Mouse (Mus musculus): ENCODE results near the gene Il3. TPM values are rescaled to one million over a fixed set of nuclear protein-coding genes. Genes with fewer than 3 reads are reported as not detected.

The Il3 gene
- polyA plus RNA-seq, 1 experiment from 2014 or later: not detected

DNA sequence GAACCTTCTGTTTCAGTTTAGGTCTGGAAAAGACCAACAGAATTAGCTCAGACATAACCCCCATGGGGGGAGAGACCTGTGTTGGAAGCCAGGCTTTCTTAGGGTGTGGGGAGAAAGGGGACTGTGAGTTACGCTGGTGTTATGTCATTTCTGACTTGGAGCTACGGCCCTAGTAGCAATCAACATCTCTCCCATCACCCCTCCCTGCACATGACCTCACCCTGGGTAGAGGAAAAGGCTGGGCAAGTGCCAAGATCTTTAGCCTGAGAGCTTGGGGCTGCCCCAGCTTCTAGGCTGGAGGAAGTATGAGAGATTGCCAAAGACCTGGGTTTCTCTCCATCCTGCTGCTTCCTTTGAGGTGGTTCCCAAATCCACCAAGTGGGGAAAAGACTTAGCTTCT is 30.1 kb downstream of the Il3 start:
- 50% methylated on average over 2 of the region's 2 CpGs for WGBS
- Histone ChIP-seq H3K9me3 (no peaks in the 10 kb centered on the region), H3K9ac (no peak overlapping the region), H3K4me3 (replicated peaks) (no peak overlapping the region), H3K4me1 (replicated peaks) (no peaks in the 10 kb centered on the region; the same call in 1 of the 2 replicates), H3K4me2 (replicated peaks) (no peak overlapping the region), H3K36me3 (no peaks in the 10 kb centered on the region), H3K27me3 (replicated peaks) (no peaks in the 10 kb centered on the region), H3K27ac (no peak overlapping the region)
- ATAC-seq: no peak

DNA sequence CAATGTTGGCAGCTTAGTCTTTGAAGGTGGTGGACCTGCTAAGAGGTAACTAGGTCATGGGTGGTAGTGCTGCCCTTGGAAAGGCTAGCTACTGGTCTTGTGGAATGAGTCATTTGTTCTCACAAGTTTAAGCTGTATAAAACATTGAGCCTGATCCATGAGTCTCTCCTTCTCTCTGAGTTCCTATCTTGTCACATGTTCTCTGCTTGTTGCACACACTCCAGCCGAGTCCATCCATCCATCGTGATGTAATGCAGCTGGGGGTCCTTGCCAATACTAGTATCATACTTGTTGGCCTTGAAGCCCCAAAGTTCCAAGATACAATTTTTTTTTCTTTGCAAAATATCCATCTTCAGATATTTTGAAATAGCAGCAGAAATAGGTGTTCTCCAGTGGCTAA is 39.6 kb downstream of the Il3 start:
- Histone ChIP-seq H3K9ac (no peak overlapping the region), H3K4me1 (replicated peaks) (no peaks in the 10 kb centered on the region), H3K4me3 (replicated peaks) (no peak overlapping the region), H3K4me2 (replicated peaks) (no peak overlapping the region), H3K27me3 (replicated peaks) (no peaks in the 10 kb centered on the region), H3K27ac (no peak overlapping the region), H3K9me3 (no peaks in the 10 kb centered on the region), H3K36me3 (no peaks in the 10 kb centered on the region)
- WGBS: 94% methylated on average over 2 of the region's 2 CpGs
- no peak for ATAC-seq

DNA sequence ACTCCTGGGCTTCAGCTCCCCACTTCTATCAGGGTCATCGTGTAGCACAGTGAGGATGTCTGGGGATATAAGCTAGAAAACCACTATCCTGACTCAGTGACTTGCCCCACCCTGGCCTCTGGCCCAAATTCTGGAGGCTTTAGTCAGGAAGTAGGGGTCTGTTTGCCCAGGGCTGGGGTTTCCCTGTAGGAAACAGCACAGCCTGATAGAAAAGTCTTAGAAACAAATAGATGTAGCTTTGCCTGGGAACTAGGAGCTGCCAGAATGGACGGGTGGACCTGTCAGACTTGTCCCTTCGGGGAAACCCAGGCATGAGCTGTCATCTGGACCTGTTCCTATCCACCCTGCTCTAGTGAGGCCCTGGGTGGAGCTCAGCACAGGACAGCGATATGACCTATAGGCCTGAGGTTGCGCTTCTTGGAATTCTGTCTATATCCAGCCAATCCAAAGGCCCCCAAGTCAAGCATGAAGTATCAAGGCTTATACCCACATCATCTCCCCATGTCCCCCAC is 42.5 kb downstream of the Il3 start:
- WGBS: 85% methylated on average over 5 of the region's 5 CpGs
- H3K9ac ChIP-seq: no peak overlapping the region

DNA sequence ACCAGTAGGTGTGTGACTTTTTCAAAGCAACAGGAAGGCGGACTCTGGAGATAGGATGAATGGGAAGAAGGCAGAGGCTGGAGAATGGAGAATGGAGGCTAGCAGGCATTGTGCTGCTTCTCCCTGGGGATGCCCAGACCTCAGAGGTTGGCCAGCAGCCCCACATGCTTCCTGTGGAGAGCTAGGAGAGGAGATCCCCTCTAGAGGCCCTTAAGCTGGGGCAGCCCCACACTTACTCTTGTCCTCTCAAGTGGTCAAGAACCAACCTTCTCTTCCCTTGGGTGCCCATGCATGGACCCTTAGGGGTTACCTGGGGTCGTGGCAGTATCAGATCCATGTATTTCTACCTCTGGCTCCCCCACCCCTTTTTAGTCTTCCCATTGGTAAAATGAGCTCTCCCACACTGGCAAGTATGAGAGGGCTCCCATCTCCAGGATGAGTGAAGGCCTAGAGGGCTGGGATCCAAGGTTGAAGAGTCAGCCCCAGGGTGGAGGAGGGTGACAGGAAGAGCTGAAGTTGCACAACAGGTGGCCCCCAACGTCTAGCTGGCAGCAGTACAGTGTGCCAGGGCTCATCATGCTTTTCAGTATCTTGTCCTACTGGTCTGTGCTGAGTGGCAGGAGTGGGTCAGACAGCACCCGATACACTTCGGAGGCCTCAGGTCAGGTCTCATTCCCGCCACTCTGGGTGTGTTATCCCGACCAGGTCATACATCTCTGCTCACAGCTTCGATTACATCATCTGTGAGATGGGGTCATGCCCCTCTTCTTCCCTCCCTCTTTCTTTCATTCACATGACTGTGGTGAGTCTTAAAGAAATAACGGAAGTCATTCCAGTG is 43.2 kb downstream of the Il3 start:
- Histone ChIP-seq H3K4me1 (replicated peaks) (no peaks in the 10 kb centered on the region), H3K4me3 (replicated peaks) (no peak overlapping the region), H3K9me3 (no peaks in the 10 kb centered on the region), H3K36me3 (no peaks in the 10 kb centered on the region), H3K4me2 (replicated peaks) (no peak overlapping the region), H3K27ac (no peak overlapping the region), H3K9ac (no peak overlapping the region), H3K27me3 (replicated peaks) (no peaks in the 10 kb centered on the region; the same call in 1 of the 2 replicates)
- WGBS: 80% methylated on average over 9 of the region's 9 CpGs
- ATAC-seq: no peak

More for the DNA sequence above, 42.5 kb downstream of the Il3 start:
- Histone ChIP-seq H3K4me3 (replicated peaks) (no peak overlapping the region), H3K4me2 (replicated peaks) (no peak overlapping the region), H3K9me3 (no peaks in the 10 kb centered on the region), H3K27me3 (replicated peaks) (no peaks in the 10 kb centered on the region), H3K27ac (no peak overlapping the region), H3K36me3 (no peaks in the 10 kb centered on the region), H3K4me1 (replicated peaks) (no peaks in the 10 kb centered on the region)
- ATAC-seq: no peak

DNA sequence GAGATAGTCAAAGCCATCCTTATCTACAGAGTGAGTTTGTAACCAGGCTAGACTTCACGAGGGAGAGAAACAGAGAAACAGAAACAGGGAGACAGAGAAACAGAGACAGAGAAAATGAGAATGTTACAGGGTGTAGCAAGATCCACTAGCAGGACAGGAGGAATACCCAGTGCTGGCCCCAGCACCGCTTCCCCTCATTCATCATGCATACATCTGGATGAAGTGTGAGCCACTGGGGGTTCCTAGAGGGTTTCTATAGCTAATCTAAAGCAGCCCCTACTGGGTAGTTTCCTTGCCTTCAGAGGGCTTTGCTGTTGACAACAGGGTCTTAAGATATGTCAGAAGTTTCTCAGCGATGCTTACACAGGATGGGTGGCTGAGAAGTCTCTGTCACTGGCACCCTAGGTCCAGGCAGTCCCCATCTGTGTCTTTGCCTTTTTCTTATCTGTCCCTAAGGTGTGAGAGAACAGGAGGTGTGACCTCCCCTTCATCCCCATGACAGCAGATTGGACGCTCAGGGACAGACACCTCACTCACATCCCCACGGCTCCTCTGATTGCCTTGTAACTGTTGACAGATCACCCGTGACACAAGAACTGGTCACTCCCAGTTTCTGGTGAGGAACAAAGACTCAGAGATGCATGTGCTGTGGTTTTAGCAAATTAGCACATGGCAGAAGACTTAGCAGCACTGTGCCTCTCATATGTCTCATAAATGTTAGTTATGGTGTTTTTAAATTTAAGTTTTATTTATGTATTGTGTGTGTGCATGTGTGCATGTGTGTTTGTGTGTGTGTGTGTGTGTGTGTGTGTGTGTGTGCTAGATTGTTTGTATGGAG is 47.0 kb downstream of the Il3 start:
- WGBS: 37% methylated on average over 6 of the region's 6 CpGs
- no peak overlapping the region for H3K9ac ChIP-seq
- H3K9me3 ChIP-seq: no peaks in the 10 kb centered on the region
- H3K27ac ChIP-seq: no peak overlapping the region
- no peak overlapping the region for H3K4me2 ChIP-seq (replicated peaks)
- no peaks in the 10 kb centered on the region for H3K36me3 ChIP-seq
- H3K4me3 ChIP-seq (replicated peaks): no peak overlapping the region
- no peaks in the 10 kb centered on the region; the same call in 1 of the 2 replicates for H3K27me3 ChIP-seq (replicated peaks)
- no peaks in the 10 kb centered on the region for H3K4me1 ChIP-seq (replicated peaks)
- no peak for ATAC-seq

DNA sequence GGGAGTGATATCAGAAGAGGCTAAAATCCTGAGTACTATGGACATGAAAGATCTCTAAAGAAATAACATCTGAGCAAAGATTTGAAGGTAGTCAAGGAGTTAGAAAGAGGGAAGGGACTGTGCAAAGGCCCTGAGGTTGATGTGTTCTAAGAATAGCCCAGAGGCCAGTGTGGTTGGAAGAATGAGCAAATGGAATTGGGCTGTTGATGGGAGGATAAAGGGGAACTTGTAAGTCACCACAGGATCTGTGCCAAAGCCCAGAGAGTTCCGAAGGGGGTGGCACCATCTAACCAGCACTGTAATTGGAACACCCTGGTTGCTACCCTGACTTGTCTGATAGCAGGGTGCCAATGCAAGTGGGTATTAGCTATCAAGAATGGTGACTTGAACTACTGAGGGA is 47.9 kb downstream of the Il3 start:
- no peak overlapping the region for H3K9ac ChIP-seq
- no peak overlapping the region for H3K4me2 ChIP-seq (replicated peaks)
- H3K4me3 ChIP-seq (replicated peaks): no peak overlapping the region
- H3K9me3 ChIP-seq: no peaks in the 10 kb centered on the region
- no peak for ATAC-seq
- no peaks in the 10 kb centered on the region for H3K4me1 ChIP-seq (replicated peaks)
- H3K27me3 ChIP-seq (replicated peaks): no peaks in the 10 kb centered on the region; the same call in 1 of the 2 replicates
- H3K27ac ChIP-seq: no peak overlapping the region
- WGBS: 81% methylated on average over 1 of the region's 1 CpGs
- no peaks in the 10 kb centered on the region for H3K36me3 ChIP-seq

DNA sequence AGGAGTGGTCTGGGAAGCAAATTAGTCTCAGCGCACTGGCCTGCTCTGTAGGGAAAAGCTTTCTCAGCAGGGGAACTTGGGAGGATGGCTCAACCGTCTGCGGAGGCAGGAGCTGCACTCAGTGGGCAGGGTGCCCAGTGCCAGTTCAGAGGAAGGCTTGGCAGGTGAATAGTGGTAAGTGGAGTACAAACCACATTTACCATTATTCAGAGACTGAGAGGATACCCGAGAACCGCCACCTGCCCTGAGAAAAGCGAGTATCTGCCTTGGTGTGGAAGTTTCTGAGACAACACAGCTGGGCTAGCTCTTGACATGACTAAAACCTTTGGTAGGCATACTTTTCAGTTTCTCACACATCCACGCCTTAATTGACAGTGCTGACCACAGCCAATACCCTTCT is 49.7 kb downstream of the Il3 start:
- WGBS: 68% methylated on average over 7 of the region's 7 CpGs

DNA sequence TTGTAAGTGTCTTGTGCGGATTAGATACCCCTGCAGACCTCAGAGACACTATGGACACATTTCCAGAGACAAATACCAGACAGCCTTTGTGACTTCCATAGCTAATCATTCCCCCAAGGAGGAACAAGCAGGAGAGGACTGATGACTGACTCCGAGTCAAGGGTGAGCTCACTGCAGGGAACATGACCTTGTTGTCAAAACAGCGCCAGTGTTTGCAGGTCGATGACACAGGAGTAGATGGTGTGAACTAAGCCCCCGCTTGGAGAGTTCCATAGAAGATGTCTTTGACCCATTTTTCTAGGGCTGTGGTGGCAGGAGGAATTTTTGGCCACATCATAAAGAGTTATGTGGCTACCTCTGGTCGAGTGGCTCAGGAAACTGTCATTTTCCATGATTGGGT is 51.0 kb downstream of the Il3 start:
- WGBS: 74% methylated on average over 6 of the region's 6 CpGs
- no peak for ATAC-seq
- no peak overlapping the region for H3K4me3 ChIP-seq (replicated peaks)
- no peak overlapping the region for H3K9ac ChIP-seq
- H3K27ac ChIP-seq: no peak overlapping the region
- H3K4me2 ChIP-seq (replicated peaks): no peak overlapping the region
- H3K27me3 ChIP-seq (replicated peaks): no peaks in the 10 kb centered on the region; the same call in 1 of the 2 replicates
- no peaks in the 10 kb centered on the region for H3K4me1 ChIP-seq (replicated peaks)
- H3K36me3 ChIP-seq: no peaks in the 10 kb centered on the region
- H3K9me3 ChIP-seq: no peaks in the 10 kb centered on the region

More for the DNA sequence above, 49.7 kb downstream of the Il3 start:
- no peaks in the 10 kb centered on the region for H3K36me3 ChIP-seq
- H3K27me3 ChIP-seq (replicated peaks): no peaks in the 10 kb centered on the region; the same call in 1 of the 2 replicates
- H3K27ac ChIP-seq: no peak overlapping the region
- ATAC-seq: no peak
- H3K9ac ChIP-seq: no peak overlapping the region
- no peak overlapping the region for H3K4me3 ChIP-seq (replicated peaks)
- no peaks in the 10 kb centered on the region for H3K9me3 ChIP-seq
- no peak overlapping the region for H3K4me2 ChIP-seq (replicated peaks)
- no peaks in the 10 kb centered on the region for H3K4me1 ChIP-seq (replicated peaks)

Other genes starting within 250 kb of the Il3 start
- 0.72 and 1.4 TPM in 2 replicates for gene Slc22a4, start 239.2 kb downstream of the Il3 start, polyA plus RNA-seq (2015; fragmentation: Nextera tagmentation; extraction: Ambion mirVana)
- gene Pdlim4, start 198.3 kb downstream of the Il3 start, polyA plus RNA-seq (2015; fragmentation: Nextera tagmentation; extraction: Ambion mirVana): 35.9 and 42.1 TPM in 2 replicates
- 41.8 and 44.8 TPM in 2 replicates for gene P4ha2, start 167.2 kb downstream of the Il3 start, polyA plus RNA-seq (2015; fragmentation: Nextera tagmentation; extraction: Ambion mirVana)
- 0.36 and 0.57 TPM in 2 replicates for gene Csf2, start 17.6 kb downstream of the Il3 start, polyA plus RNA-seq (2015; fragmentation: Nextera tagmentation; extraction: Ambion mirVana)
- 1.7 and 2.6 TPM in 2 replicates for gene Acsl6, start 36.5 kb upstream of the Il3 start, polyA plus RNA-seq (2015; fragmentation: Nextera tagmentation; extraction: Ambion mirVana)
- not detected in 2 replicates for gene Meikin, start 103.4 kb upstream of the Il3 start, polyA plus RNA-seq (2015; fragmentation: Nextera tagmentation; extraction: Ambion mirVana)
- gene Fnip1, start 170.9 kb upstream of the Il3 start, polyA plus RNA-seq (2015; fragmentation: Nextera tagmentation; extraction: Ambion mirVana): 8.6 and 10.6 TPM in 2 replicates